Mouse (Mus musculus) embryonic facial prominence, embryonic 14.5 days (tissue): ENCODE results near the gene Mpv17. TPM values are rescaled to one million over a fixed set of nuclear protein-coding genes. Genes with fewer than 3 reads are reported as not detected.

Experiments used
- polyA plus RNA-seq: library from polyadenylated mRNA; unstranded; fragments of >200 nt; fragmentation: Nextera tagmentation; extraction: Ambion mirVana; gene quantifications from 2 replicates; pipeline ENCODE4 v1.2.1, GENCODE M21; 2014

The Mpv17 gene
- polyA plus RNA-seq, 1 experiment from 2014 or later = 47.7 TPM

Other genes starting within 250 kb of the Mpv17 start
- 507 and 572 TPM in 2 replicates for gene Ost4, start 246.5 kb downstream of the Mpv17 start, polyA plus RNA-seq
- gene Emilin1, start 240.8 kb downstream of the Mpv17 start, polyA plus RNA-seq = 200 and 225 TPM in 2 replicates
- gene Khk, start 232.8 kb downstream of the Mpv17 start, polyA plus RNA-seq = 22.1 and 24.7 TPM in 2 replicates
- gene Cgref1, start 208.7 kb downstream of the Mpv17 start, polyA plus RNA-seq = 30.9 and 51.1 TPM in 2 replicates
- gene Preb, start 193.9 kb downstream of the Mpv17 start, polyA plus RNA-seq = 85.3 and 91.2 TPM in 2 replicates
- 0.19 TPM in 1 of 2 replicates, not detected in the other for gene Tcf23, start 185.6 kb downstream of the Mpv17 start, polyA plus RNA-seq
- 189 and 195 TPM in 2 replicates for gene Atraid, start 105.9 kb downstream of the Mpv17 start, polyA plus RNA-seq
- 14.9 and 17.6 TPM in 2 replicates for gene Slc5a6, start 105.3 kb downstream of the Mpv17 start, polyA plus RNA-seq
- gene Cad, start 99.5 kb downstream of the Mpv17 start, polyA plus RNA-seq = 29.1 and 30.2 TPM in 2 replicates
- not detected in 2 replicates for gene Dnajc5g, start 48.0 kb downstream of the Mpv17 start, polyA plus RNA-seq
- 0.84 and 0.93 TPM in 2 replicates for gene Slc30a3, start 46.0 kb downstream of the Mpv17 start, polyA plus RNA-seq
- 11.6 and 16.3 TPM in 2 replicates for gene Trim54, start 37.5 kb downstream of the Mpv17 start, polyA plus RNA-seq
- 0.39 TPM in 1 of 2 replicates, not detected in the other for gene Ucn, start 15.4 kb downstream of the Mpv17 start, polyA plus RNA-seq
- gene Gm29609, start 25.7 kb upstream of the Mpv17 start, polyA plus RNA-seq = 0.54 and 0.68 TPM in 2 replicates
- 47.5 and 59.9 TPM in 2 replicates for gene Gtf3c2, start 25.9 kb upstream of the Mpv17 start, polyA plus RNA-seq
- 124 and 141 TPM in 2 replicates for gene Snx17, start 39.0 kb upstream of the Mpv17 start, polyA plus RNA-seq
- 55.5 and 58.0 TPM in 2 replicates for gene Eif2b4, start 39.2 kb upstream of the Mpv17 start, polyA plus RNA-seq
- 5.4 and 5.8 TPM in 2 replicates for gene Zfp513, start 48.1 kb upstream of the Mpv17 start, polyA plus RNA-seq
- gene Ppm1g, start 66.4 kb upstream of the Mpv17 start, polyA plus RNA-seq = 102 and 107 TPM in 2 replicates
- 157 and 172 TPM in 2 replicates for gene Nrbp1, start 86.6 kb upstream of the Mpv17 start, polyA plus RNA-seq
- 0.68 and 0.83 TPM in 2 replicates for gene Gm9970, start 87.0 kb upstream of the Mpv17 start, polyA plus RNA-seq
- gene Krtcap3, start 97.4 kb upstream of the Mpv17 start, polyA plus RNA-seq = 14.8 and 15.2 TPM in 2 replicates
- 36.7 and 38.4 TPM in 2 replicates for gene Ift172, start 136.9 kb upstream of the Mpv17 start, polyA plus RNA-seq
- 74.4 and 80.6 TPM in 2 replicates for gene Fndc4, start 141.8 kb upstream of the Mpv17 start, polyA plus RNA-seq
- 0.17 and 0.31 TPM in 2 replicates for gene Gckr, start 143.2 kb upstream of the Mpv17 start, polyA plus RNA-seq